Mouse (Mus musculus): ENCODE data around the gene Reg4. TPM values are rescaled to one million over a fixed set of nuclear protein-coding genes. Genes with fewer than 3 reads are reported as not detected.

Gene Reg4
- polyA plus RNA-seq, 1 experiment, result not detected

DNA sequence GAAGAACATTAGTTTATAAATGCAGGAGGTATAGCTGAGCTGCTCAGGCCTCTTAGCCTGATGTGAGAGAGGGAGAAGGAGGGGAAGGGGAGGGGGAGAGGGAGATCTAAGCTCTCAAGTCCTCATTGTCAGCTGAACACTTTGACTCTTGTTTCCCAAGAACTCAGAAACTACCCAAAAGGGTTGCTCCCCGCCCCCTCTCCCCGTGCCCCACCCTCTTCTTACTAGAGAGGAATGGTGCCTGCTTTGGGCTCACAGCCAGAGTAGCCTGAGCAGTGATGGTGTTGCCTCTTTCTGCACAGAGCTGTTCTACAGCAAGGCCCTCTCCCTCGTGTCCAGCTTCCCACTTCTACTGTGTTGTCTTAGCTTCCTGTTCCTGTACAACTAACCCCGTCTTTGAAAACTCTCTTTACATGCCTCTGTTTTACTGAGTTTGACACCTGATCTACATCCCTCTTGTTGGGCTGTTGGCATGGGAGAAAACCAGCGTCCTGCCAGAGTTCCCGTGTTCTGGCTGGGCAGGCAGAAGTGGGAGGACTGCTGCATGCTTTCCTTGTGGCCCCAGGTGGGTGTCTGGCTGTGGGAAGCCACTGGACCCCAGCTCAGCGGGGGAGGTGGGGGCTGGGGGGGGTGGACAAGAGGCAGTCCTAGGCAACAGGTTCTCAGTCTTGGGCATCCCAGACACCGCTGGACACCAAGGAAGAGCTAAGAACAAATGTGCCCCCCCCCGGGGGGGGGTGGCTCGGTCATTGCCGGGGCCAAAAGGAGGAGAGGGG, 51.9 kb downstream of the Reg4 start:
- no peak for TF ChIP-seq POLR2A (IDR thresholded peaks at IDR 0.05; ENCODE audit: borderline replicate concordance, low read depth, low read length)
- TF ChIP-seq CTCF (IDR thresholded peaks at IDR 0.05; ENCODE audit: low read depth, low read length), result no peak
- no peaks in the 10 kb centered on the region for H3K4me1 ChIP-seq (ENCODE audit: control insufficient read depth, insufficient read depth, low read length)
- H3K27ac ChIP-seq (ENCODE audit: insufficient read depth, low read depth, low read length), result no peak overlapping the region
- H3K4me3 ChIP-seq (ENCODE audit: insufficient read depth, low read length), result no peak overlapping the region

DNA sequence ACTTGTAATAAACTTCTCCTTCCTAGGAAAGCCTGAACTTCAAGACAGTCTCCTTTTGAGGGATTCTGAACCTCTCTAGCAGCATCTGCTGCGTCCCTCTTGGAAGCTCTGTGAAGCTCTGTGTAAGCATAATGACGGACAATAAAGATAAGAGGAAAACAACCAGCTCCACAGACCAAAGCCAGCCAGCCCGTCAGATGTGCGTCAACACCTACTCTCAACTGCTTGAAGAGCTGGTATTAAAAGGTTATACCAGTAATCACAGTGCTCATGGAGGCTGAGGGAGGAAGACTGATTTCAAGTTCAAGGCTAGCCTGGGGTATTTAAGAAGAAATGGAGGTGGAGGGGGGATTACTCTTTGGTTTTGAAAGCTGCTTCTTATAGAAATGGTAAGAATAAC, 57.7 kb downstream of the Reg4 start:
- TF ChIP-seq CTCF (IDR thresholded peaks at IDR 0.05; ENCODE audit: low read depth, low read length), result no peak
- no peak for TF ChIP-seq POLR2A (IDR thresholded peaks at IDR 0.05; ENCODE audit: borderline replicate concordance, low read depth, low read length)
- H3K4me1 ChIP-seq (ENCODE audit: control insufficient read depth, insufficient read depth, low read length), result no peaks in the 10 kb centered on the region
- H3K4me3 ChIP-seq (ENCODE audit: insufficient read depth, low read length), result no peak overlapping the region
- H3K27ac ChIP-seq (ENCODE audit: insufficient read depth, low read depth, low read length), result no peak overlapping the region

GRCm38 (mm10) chr3:98280204-98280932, 58.4 kb downstream of the Reg4 start, which contains the start of gene Hmgcs2:
Gene Hmgcs2 (plus strand): TSS chr3:98280435.
- Histone ChIP-seq H3K4me1 (ENCODE audit: control insufficient read depth, insufficient read depth, low read length) (no peaks in the 10 kb centered on the region), H3K4me3 (ENCODE audit: insufficient read depth, low read length) (no peak within 1 kb of the TSS), H3K27ac (ENCODE audit: insufficient read depth, low read depth, low read length) (no peak within 1 kb of the TSS)
- TF ChIP-seq CTCF (IDR thresholded peaks at IDR 0.05; ENCODE audit: low read depth, low read length) (no peak), POLR2A (IDR thresholded peaks at IDR 0.05; ENCODE audit: borderline replicate concordance, low read depth, low read length) (no peak)

GRCm38 (mm10) chr3:98280933-98281678, 59.1 kb downstream of the Reg4 start:
- TF ChIP-seq POLR2A (IDR thresholded peaks at IDR 0.05; ENCODE audit: borderline replicate concordance, low read depth, low read length), result no peak
- peak; percentile 53; the same call in 1 of the 2 replicates for TF ChIP-seq CTCF (IDR thresholded peaks at IDR 0.05; ENCODE audit: low read depth, low read length)
- no peak overlapping the region for H3K4me3 ChIP-seq (ENCODE audit: insufficient read depth, low read length)
- no peaks in the 10 kb centered on the region for H3K4me1 ChIP-seq (ENCODE audit: control insufficient read depth, insufficient read depth, low read length)
- H3K27ac ChIP-seq (ENCODE audit: insufficient read depth, low read depth, low read length), result no peak overlapping the region

GRCm38 (mm10) chr3:98282422-98282821, 60.5 kb downstream of the Reg4 start:
- Histone ChIP-seq H3K4me3 (ENCODE audit: insufficient read depth, low read length) (no peak overlapping the region), H3K27ac (ENCODE audit: insufficient read depth, low read depth, low read length) (no peak overlapping the region)
- TF ChIP-seq CTCF (IDR thresholded peaks at IDR 0.05; ENCODE audit: low read depth, low read length) (no peak), POLR2A (IDR thresholded peaks at IDR 0.05; ENCODE audit: borderline replicate concordance, low read depth, low read length) (no peak)

DNA sequence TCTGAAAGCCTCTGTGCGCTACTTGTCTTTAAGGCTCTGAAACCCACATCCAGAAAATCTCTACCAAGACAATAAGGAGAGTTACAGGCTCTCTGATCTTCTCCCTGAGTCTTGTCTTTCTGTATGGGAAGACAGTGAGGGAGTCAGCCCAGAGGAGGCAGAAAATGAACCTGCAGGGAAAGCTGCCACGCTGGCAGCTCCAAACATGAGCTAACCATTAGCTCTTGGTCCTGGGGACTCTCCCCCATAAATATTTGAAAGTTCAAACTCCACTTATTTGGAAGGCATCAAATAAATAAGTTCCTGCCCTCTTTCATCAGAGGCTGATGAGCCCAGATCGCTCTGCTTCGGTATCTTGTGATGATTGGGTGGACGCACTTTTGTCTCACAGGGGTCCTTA, 61.2 kb downstream of the Reg4 start:
- Histone ChIP-seq H3K4me3 (ENCODE audit: insufficient read depth, low read length) (no peak overlapping the region), H3K27ac (ENCODE audit: insufficient read depth, low read depth, low read length) (no peak overlapping the region), H3K4me1 (ENCODE audit: control insufficient read depth, insufficient read depth, low read length) (no peaks in the 10 kb centered on the region)
- no peak for TF ChIP-seq POLR2A (IDR thresholded peaks at IDR 0.05; ENCODE audit: borderline replicate concordance, low read depth, low read length)
- no peak for TF ChIP-seq CTCF (IDR thresholded peaks at IDR 0.05; ENCODE audit: low read depth, low read length)

More at GRCm38 (mm10) chr3:98282422-98282821, 60.5 kb downstream of the Reg4 start:
- H3K4me1 ChIP-seq (ENCODE audit: control insufficient read depth, insufficient read depth, low read length), result no peaks in the 10 kb centered on the region

Other genes with a start within 250 kb of the Reg4 start
- gene Notch2, start 208.6 kb upstream of the Reg4 start, polyA plus RNA-seq (2012; ENCODE audit: insufficient read depth, insufficient read length, missing spikeins), result 69.2 and 82.2 TPM in 2 replicates
- gene Adam30, start 61.5 kb upstream of the Reg4 start, polyA plus RNA-seq (2012; ENCODE audit: insufficient read depth, insufficient read length, missing spikeins), result not detected in 2 replicates
- not detected in 2 replicates for gene Hmgcs2, start 58.3 kb downstream of the Reg4 start, polyA plus RNA-seq (2012; ENCODE audit: insufficient read depth, insufficient read length, missing spikeins)
- 3.3 and 3.8 TPM in 2 replicates for gene Phgdh, start 117.8 kb downstream of the Reg4 start, polyA plus RNA-seq (2012; ENCODE audit: insufficient read depth, insufficient read length, missing spikeins)
- gene Zfp697, start 160.3 kb downstream of the Reg4 start, polyA plus RNA-seq (2012; ENCODE audit: insufficient read depth, insufficient read length, missing spikeins), result 0.25 TPM in 1 of 2 replicates, not detected in the other
- gene Gm4450, start 235.0 kb downstream of the Reg4 start, polyA plus RNA-seq (2012; ENCODE audit: insufficient read depth, insufficient read length, missing spikeins), result not detected in 2 replicates

All from bone marrow macrophage, adult 2 months (primary cell).